8 mouse cellular contexts compared by ENCODE assay signal in the genomic region with DNA sequence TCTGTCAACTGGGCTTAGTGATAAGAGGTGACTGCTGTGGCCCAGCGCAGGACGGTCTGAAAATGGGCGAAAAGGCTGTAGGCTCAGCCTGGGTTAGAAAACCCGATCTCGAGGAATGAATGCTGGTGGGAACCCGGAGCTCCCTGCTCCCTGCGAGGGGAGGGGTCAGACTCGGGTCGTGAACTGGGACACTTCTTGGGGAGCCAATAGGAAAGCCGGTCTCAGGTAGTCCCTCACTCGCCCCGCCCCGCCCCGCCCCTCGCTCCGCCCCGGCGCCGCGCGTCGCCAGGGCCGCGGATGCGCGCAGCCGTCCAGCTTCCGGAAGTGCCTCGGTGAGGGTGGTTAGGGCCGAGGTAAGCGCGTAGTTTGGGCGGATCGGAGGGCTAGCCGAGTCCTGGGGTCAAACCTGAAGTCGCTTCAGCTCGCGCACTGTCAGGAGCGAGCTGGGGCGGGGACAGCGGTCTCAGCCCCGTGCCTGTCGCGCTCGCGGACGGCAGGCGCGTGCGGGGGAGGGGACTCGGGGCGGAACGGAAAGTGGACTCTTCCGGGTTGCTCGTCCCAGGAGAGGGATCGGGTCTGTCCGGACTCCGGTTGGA. TPM values are rescaled to one million over a fixed set of nuclear protein-coding genes. Genes with fewer than 3 reads are reported as not detected.
DNase-seq lines count a peak whose midpoint lies in the region; ATAC-seq lines count a peak whose summit lies in the region.

A gene (plus strand): TSS at position 267 of the 596 bp plus-strand sequence.

- H3K27ac ChIP-seq in hindbrain, embryonic 13.5 days, result peak within 1 kb of the TSS; percentile 83

- under 1% methylated on average over 58 of the region's 58 CpGs for WGBS in hindbrain, embryonic 13.5 days

- peak within 1 kb of the TSS; percentile 82 for H3K4me3 ChIP-seq in hindbrain, embryonic 13.5 days

- peaks cover 28% of the 10 kb centered on the region for H3K4me1 ChIP-seq in hindbrain, embryonic 13.5 days (replicated peaks)

- peak within 1 kb of the TSS; percentile 84 for H3K9ac ChIP-seq in hindbrain, embryonic 13.5 days

- 0 out of 2 replicates have a peak, but pooled peaks cover 2% of the 10 kb centered on the region for H3K27me3 ChIP-seq in hindbrain, embryonic 13.5 days

- H3K36me3 ChIP-seq in hindbrain, embryonic 13.5 days, result no peaks in the 10 kb centered on the region

- ATAC-seq in hindbrain, embryonic 13.5 days (ENCODE audit: low FRiP score), result peak; percentile 96

- peak; percentile 98 for DNase-seq in Muller cell, postnatal 12 days (ENCODE audit: inconsistent ontology term)
- DNase-seq in cerebellum, adult 9-11 months, result peak; percentile 93
- peak; percentile 81 to 82 for DNase-seq in frontal cortex, postnatal 10 days (ENCODE audit: low spot score in 2 of 2)
- peak; percentile 66 to 77 for DNase-seq in layer of hippocampus, postnatal 25 days (ENCODE audit: extremely low spot score in 1 of 2, low spot score in 1 of 2)
- peak; percentile 94 for DNase-seq in lung, postnatal 25 days (ENCODE audit: low spot score)
- DNase-seq in retina, embryonic 14.5 days (ENCODE audit: low spot score), result peak; percentile 90
- DNase-seq in thymus, postnatal 4 days, result peak; percentile 87

- no peaks in the 10 kb centered on the region for H3K9me3 ChIP-seq in hindbrain, embryonic 13.5 days

- peak within 1 kb of the TSS; percentile 89 for H3K4me2 ChIP-seq in hindbrain, embryonic 13.5 days

RNA-seq across cellular contexts. Expression of the gene that starts here (rescaled TPM):
- polyA plus RNA-seq in hindbrain, embryonic 13.5 days (2015; fragmentation: Nextera tagmentation; extraction: Ambion mirVana), result 19.8 and 21.7 TPM in 2 replicates
- 10 to 100 TPM; 14.5 to 16.1 TPM for total RNA-seq in layer of hippocampus, postnatal 25 days (2021)

Comparison
In these comparisons a context has a peak if more than half of its experiments do, and no peak if none do; other contexts are left out.
1. Peak in every context shown above with its lines: DNase-seq, ATAC-seq, H3K4me3 ChIP-seq and H3K27ac ChIP-seq.